Comparison of ENCODE assay signal across 8 mouse cellular contexts in genomic region chr7:44640843-44641605, GRCm38 (mm10). TPM values are rescaled to one million over a fixed set of nuclear protein-coding genes. Genes with fewer than 3 reads are reported as not detected.
A peak's percentile ranks its signal among the peaks of the same experiment; 100 is the strongest.
DNase-seq lines count a peak whose midpoint lies in the region; ATAC-seq lines count a peak whose summit lies in the region.

No protein-coding gene starts in this region.

- H3K27me3 ChIP-seq in hindbrain, embryonic 10.5 days (ENCODE audit: insufficient read depth, poor library complexity, severe bottlenecking): peaks cover 94% of the 10 kb centered on the region
- peaks cover 32% of the 10 kb centered on the region for H3K27me3 ChIP-seq in hindbrain, embryonic 11.5 days (ENCODE audit: control insufficient read depth, insufficient read depth, low read length)
- H3K27me3 ChIP-seq in hindbrain, embryonic 14.5 days (ENCODE audit: control insufficient read depth, insufficient read depth, low read length): peaks cover 67% of the 10 kb centered on the region
- H3K27me3 ChIP-seq in midbrain, embryonic 15.5 days (replicated peaks): peaks cover 53% of the 10 kb centered on the region

- no peaks in the 10 kb centered on the region for H3K36me3 ChIP-seq in hindbrain, embryonic 10.5 days
- H3K36me3 ChIP-seq in hindbrain, embryonic 11.5 days (ENCODE audit: control insufficient read depth, insufficient read depth, low read length): no peaks in the 10 kb centered on the region
- no peaks in the 10 kb centered on the region for H3K36me3 ChIP-seq in hindbrain, embryonic 14.5 days (replicated peaks; ENCODE audit: control insufficient read depth, insufficient read depth)
- no peaks in the 10 kb centered on the region for H3K36me3 ChIP-seq in midbrain, embryonic 15.5 days (replicated peaks)

- no peak for ATAC-seq in hindbrain, embryonic 11.5 days (ENCODE audit: low FRiP score)
- no peak for ATAC-seq in hindbrain, embryonic 14.5 days (ENCODE audit: low FRiP score)
- ATAC-seq in midbrain, embryonic 15.5 days (replicated peaks): no peak
- ATAC-seq in activated CD4-positive, CD25-positive, alpha-beta regulatory T cell, adult 4 months: no peak

- no peak for DNase-seq in hindbrain, embryonic 10.5 days (ENCODE audit: low spot score)
- no peak for DNase-seq in hindbrain, embryonic 11.5 days (ENCODE audit: low spot score)
- DNase-seq in R1 (ENCODE audit: low read depth, low spot score): peak; percentile 84
- no peak for DNase-seq in hindbrain, embryonic 14.5 days (ENCODE audit: low spot score)
- no peak for DNase-seq in spleen, postnatal 14 days (ENCODE audit: low spot score in 2 of 2)
- no peak for DNase-seq in adrenal gland, adult 8-10 months

- H3K27ac ChIP-seq in hindbrain, embryonic 10.5 days: no peak overlapping the region
- no peak overlapping the region for H3K27ac ChIP-seq in hindbrain, embryonic 11.5 days (ENCODE audit: low read depth, low read length)
- H3K27ac ChIP-seq in hindbrain, embryonic 14.5 days: no peak overlapping the region
- H3K27ac ChIP-seq in midbrain, embryonic 15.5 days: no peak overlapping the region

- no peak overlapping the region for H3K9ac ChIP-seq in hindbrain, embryonic 11.5 days (ENCODE audit: low read depth, low read length)
- 0 out of 2 replicates have a peak overlapping the region, but pooled peaks have one; percentile 11 for H3K9ac ChIP-seq in hindbrain, embryonic 14.5 days
- H3K9ac ChIP-seq in midbrain, embryonic 15.5 days: peak overlapping the region; percentile 9; the same call in 1 of the 2 replicates

- peak overlapping the region; percentile 20; the same call in 1 of the 2 replicates for H3K4me3 ChIP-seq in hindbrain, embryonic 10.5 days
- no peak overlapping the region for H3K4me3 ChIP-seq in hindbrain, embryonic 11.5 days (ENCODE audit: low read depth, low read length)
- no peak overlapping the region for H3K4me3 ChIP-seq in hindbrain, embryonic 14.5 days (replicated peaks; ENCODE audit: low read length)
- H3K4me3 ChIP-seq in midbrain, embryonic 15.5 days: no peak overlapping the region

- 20% methylated on average over 25 of the region's 25 CpGs for WGBS in hindbrain, embryonic 10.5 days
- WGBS in hindbrain, embryonic 11.5 days: 18% methylated on average over 25 of the region's 25 CpGs
- WGBS in hindbrain, embryonic 14.5 days: 20% methylated on average over 25 of the region's 25 CpGs
- 17% methylated on average over 25 of the region's 25 CpGs for WGBS in midbrain, embryonic 15.5 days

- peaks cover 14% of the 10 kb centered on the region for H3K4me1 ChIP-seq in hindbrain, embryonic 10.5 days (replicated peaks)
- H3K4me1 ChIP-seq in hindbrain, embryonic 11.5 days (replicated peaks; ENCODE audit: control insufficient read depth, insufficient read depth, low read length): no peaks in the 10 kb centered on the region
- H3K4me1 ChIP-seq in hindbrain, embryonic 14.5 days (replicated peaks; ENCODE audit: control insufficient read depth, insufficient read depth, low read length): peaks cover 4% of the 10 kb centered on the region; the same call in 1 of the 2 replicates
- H3K4me1 ChIP-seq in midbrain, embryonic 15.5 days: peaks cover 2% of the 10 kb centered on the region; the same call in 1 of the 2 replicates

- 0 out of 2 replicates have a peak, but pooled peaks cover 4% of the 10 kb centered on the region for H3K9me3 ChIP-seq in hindbrain, embryonic 10.5 days
- H3K9me3 ChIP-seq in hindbrain, embryonic 11.5 days (ENCODE audit: control insufficient read depth, low read length): no peaks in the 10 kb centered on the region
- H3K9me3 ChIP-seq in hindbrain, embryonic 14.5 days (ENCODE audit: control insufficient read depth, low read length): peaks cover 3% of the 10 kb centered on the region; the same call in 1 of the 2 replicates
- no peaks in the 10 kb centered on the region for H3K9me3 ChIP-seq in midbrain, embryonic 15.5 days

- no peak overlapping the region for H3K4me2 ChIP-seq in hindbrain, embryonic 11.5 days (replicated peaks; ENCODE audit: low read depth, low read length)
- no peak overlapping the region; the same call in 1 of the 2 replicates for H3K4me2 ChIP-seq in hindbrain, embryonic 14.5 days (replicated peaks)
- peak overlapping the region; percentile 24 for H3K4me2 ChIP-seq in midbrain, embryonic 15.5 days

RNA-seq across cellular contexts. Expression of gene Myh14, which starts 29.6 kb away (rescaled TPM):
- polyA plus RNA-seq in hindbrain, embryonic 10.5 days (2016; fragmentation: Nextera tagmentation; extraction: Ambion mirVana): 1.5 and 2.4 TPM in 2 replicates
- polyA plus RNA-seq in hindbrain, embryonic 11.5 days (2014; fragmentation: Nextera tagmentation; extraction: Ambion mirVana): 1.9 and 2.3 TPM in 2 replicates
- polyA plus RNA-seq in hindbrain, embryonic 14.5 days (2014; fragmentation: Nextera tagmentation; extraction: Ambion mirVana): 4.2 and 5.0 TPM in 2 replicates
- 2.3 and 2.9 TPM in 2 replicates for polyA plus RNA-seq in midbrain, embryonic 15.5 days (2015; fragmentation: Nextera tagmentation; extraction: Ambion mirVana)
- under 1 TPM in 1 of 2 experiments, not detected in 1; 0.38 TPM for polyA plus RNA-seq in activated CD4-positive, CD25-positive, alpha-beta regulatory T cell, adult 4 months (2017; shearing (Covaris generic))
- 10 to 100 TPM in 1 of 4 experiments, 1 to 10 TPM in 3; 7.3 to 16.5 (median 8.4) TPM for total RNA-seq in adrenal gland, adult 8-10 months (2022)

RNA-seq across cellular contexts. Expression of gene Kcnc3, which starts 50.6 kb away (rescaled TPM):
- polyA plus RNA-seq in hindbrain, embryonic 10.5 days (2016; fragmentation: Nextera tagmentation; extraction: Ambion mirVana): 1.3 and 1.5 TPM in 2 replicates
- polyA plus RNA-seq in hindbrain, embryonic 11.5 days (2014; fragmentation: Nextera tagmentation; extraction: Ambion mirVana): 1.4 and 2.1 TPM in 2 replicates
- polyA plus RNA-seq in hindbrain, embryonic 14.5 days (2014; fragmentation: Nextera tagmentation; extraction: Ambion mirVana): 7.2 and 8.6 TPM in 2 replicates
- 5.8 and 8.0 TPM in 2 replicates for polyA plus RNA-seq in midbrain, embryonic 15.5 days (2015; fragmentation: Nextera tagmentation; extraction: Ambion mirVana)
- polyA plus RNA-seq in activated CD4-positive, CD25-positive, alpha-beta regulatory T cell, adult 4 months (2017; shearing (Covaris generic)): not detected
- 10 to 100 TPM in 1 of 4 experiments, 1 to 10 TPM in 3; 4.7 to 11.1 (median 7.8) TPM for total RNA-seq in adrenal gland, adult 8-10 months (2022)
